Mouse (Mus musculus) intestine, embryonic 14.5 days (tissue): Measurements from ENCODE around the gene Slc6a1. TPM values are rescaled to one million over a fixed set of nuclear protein-coding genes. Genes with fewer than 3 reads are reported as not detected.

Source experiments
- ATAC-seq: fragments of 200-750 bp; cut with Nextera tagmentation; replicated peaks from 2 replicates; pipeline ENCODE4 v1.8.0; 2017; ENCODE audit warnings: low read depth, moderate number of reproducible peaks, moderate TSS enrichment, moderate library complexity; ENCODE audit not compliant: low FRiP score, low TSS enrichment
- DNase-seq: peaks from one replicate; pipeline ENCODE4 v3.0.0-alpha.2; 2018; ENCODE audit warnings: low spot score
- H3K27ac ChIP-seq: fragments of 300-500 bp; sonication (generic); 2 replicates; pipeline ENCODE4 v1.5.1; 2014; ENCODE audit warnings: low read depth, mild to moderate bottlenecking, control low read depth
- H3K27me3 ChIP-seq: fragments of 300-500 bp; sonication (generic); replicated peaks from 2 replicates; pipeline ENCODE4 v1.6.1; 2014; ENCODE audit warnings: low read length, control low read depth; ENCODE audit not compliant: control insufficient read depth, insufficient read depth
- H3K36me3 ChIP-seq: fragments of 300-500 bp; sonication (generic); 2 replicates; pipeline ENCODE4 v1.6.1; 2014; ENCODE audit warnings: low read length, control low read depth; ENCODE audit not compliant: control insufficient read depth, insufficient read depth
- H3K4me1 ChIP-seq: fragments of 300-500 bp; sonication (generic); replicated peaks from 2 replicates; pipeline ENCODE4 v1.6.1; 2014; ENCODE audit warnings: low read length, control low read depth, mixed read lengths; ENCODE audit not compliant: control insufficient read depth, insufficient read depth
- H3K4me2 ChIP-seq: fragments of 300-500 bp; sonication (generic); 2 replicates; pipeline ENCODE4 v1.6.1; 2014; ENCODE audit warnings: low read length
- H3K4me3 ChIP-seq: fragments of 300-500 bp; sonication (generic); 2 replicates; pipeline ENCODE4 v1.5.1; 2014; ENCODE audit warnings: low read depth, low read length, control low read depth, mixed read lengths
- H3K9ac ChIP-seq: fragments of 300-500 bp; sonication (generic); 2 replicates; pipeline ENCODE4 v1.6.1; 2014; ENCODE audit warnings: mild to moderate bottlenecking, low read length
- H3K9me3 ChIP-seq: fragments of 300-500 bp; sonication (generic); 2 replicates; pipeline ENCODE4 v1.6.1; 2016; ENCODE audit warnings: low read length, control low read depth; ENCODE audit not compliant: control insufficient read depth
- WGBS: fragments of 180-500 bp; shearing (Covaris S2); extraction: QIAGEN DNeasy Blood & Tissue Kit; methylation state at CpG from one replicate; pipeline ENCODE4 v1.1.7; 2014; 5-methylcytosine and 5-hydroxymethylcytosine counted together
- polyA plus RNA-seq: library from polyadenylated mRNA; unstranded; fragments of >200 nt; fragmentation: Nextera tagmentation; extraction: Ambion mirVana; gene quantifications from 2 replicates; pipeline ENCODE4 v1.2.1, GENCODE M21; 2014

Slc6a1 gene
- polyA plus RNA-seq, 1 experiment from 2014 or later, result not detected

DNA sequence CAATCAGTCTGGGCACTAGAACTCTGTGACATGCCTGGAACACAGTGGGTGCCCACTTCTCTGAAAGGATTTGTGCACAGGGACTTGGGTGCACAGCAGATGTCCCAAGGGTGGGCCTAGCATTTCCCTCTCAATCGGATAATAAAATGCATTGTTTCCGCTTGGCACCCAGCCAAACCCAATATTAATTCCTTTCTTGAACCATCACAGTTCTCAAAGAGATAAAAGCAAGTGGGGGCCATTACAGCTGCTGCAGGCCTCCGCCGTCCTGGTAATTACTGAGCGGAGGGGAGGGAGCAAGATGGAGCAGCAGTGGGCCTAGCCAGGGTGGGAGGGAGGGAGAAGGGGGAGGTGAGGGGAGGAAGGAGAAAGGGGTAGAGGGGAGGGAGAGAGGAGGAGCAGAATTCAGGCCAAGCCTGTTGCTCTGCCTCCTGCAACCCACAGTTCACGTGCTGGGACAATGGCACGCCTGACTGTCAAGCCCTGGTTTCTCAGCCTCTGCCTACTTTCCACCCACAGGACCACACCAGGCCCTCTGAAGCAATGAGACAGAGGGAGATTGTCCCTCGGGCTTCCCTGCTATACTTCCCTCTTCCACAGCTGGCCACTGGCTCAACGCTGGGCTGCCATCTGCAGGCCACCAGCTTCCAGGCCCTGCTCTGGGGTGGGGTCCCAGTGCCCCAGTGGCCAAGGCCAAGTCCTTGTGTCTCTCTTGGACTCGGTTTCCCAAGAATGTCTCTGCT is 15.0 kb downstream of the Slc6a1 start:
- Histone ChIP-seq H3K36me3 (no peaks in the 10 kb centered on the region), H3K4me1 (0 out of 2 replicates have a peak, but pooled peaks cover 3% of the 10 kb centered on the region), H3K27ac (no peak overlapping the region), H3K4me3 (no peak overlapping the region), H3K9me3 (no peaks in the 10 kb centered on the region), H3K27me3 (no peaks in the 10 kb centered on the region), H3K4me2 (no peak overlapping the region), H3K9ac (no peak overlapping the region)
- ATAC-seq, result peak; percentile 74
- WGBS, result 30% methylated on average over 10 of the region's 10 CpGs
- DNase-seq, result peak; percentile 66

DNA sequence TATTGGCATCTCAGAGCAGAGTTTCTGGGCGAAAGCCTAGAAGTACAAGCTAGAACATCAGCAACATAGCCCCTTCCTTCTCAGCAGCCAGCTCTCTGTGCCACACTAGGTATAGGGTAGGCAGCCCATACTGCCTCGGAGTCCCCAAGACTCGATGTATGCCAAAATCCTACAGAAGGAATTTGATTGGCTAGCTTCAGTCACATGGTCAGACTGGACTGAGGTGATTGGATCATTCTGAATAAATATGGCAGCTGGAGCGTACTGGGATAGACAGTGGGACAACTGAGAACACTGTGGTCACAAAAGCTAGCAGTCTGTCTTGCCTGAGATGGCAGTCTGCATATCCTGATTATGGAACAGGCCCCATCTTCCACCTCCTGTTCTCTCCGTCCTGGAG is 17.3 kb downstream of the Slc6a1 start:
- ATAC-seq, result no peak
- Histone ChIP-seq H3K27me3 (no peaks in the 10 kb centered on the region), H3K9me3 (no peaks in the 10 kb centered on the region), H3K4me2 (no peak overlapping the region), H3K36me3 (no peaks in the 10 kb centered on the region), H3K27ac (no peak overlapping the region), H3K4me1 (0 out of 2 replicates have a peak, but pooled peaks cover 3% of the 10 kb centered on the region), H3K4me3 (no peak overlapping the region), H3K9ac (no peak overlapping the region)
- no peak for DNase-seq
- 81% methylated on average over 5 of the region's 5 CpGs for WGBS

DNA sequence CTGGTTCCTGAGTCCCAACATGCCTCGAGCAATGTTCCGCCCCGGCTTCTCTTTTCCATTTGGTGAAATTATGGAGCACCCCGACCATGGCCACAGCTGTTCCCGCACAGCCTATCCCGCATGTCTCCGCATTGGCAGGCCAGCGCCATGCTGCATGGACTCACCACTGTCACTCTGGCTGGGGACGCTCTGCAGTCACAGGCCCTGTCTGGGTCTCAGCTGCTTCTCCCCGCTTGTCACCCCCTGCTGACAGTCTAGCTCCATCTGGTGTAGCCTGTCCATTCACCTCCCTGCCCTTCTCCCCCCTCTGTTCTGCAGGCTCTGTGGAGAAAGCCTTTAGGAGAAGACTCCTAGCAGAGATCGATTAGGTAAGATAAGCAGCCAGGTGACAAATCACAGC is 18.3 kb downstream of the Slc6a1 start:
- Histone ChIP-seq H3K9ac (no peak overlapping the region), H3K4me3 (no peak overlapping the region), H3K36me3 (no peaks in the 10 kb centered on the region), H3K4me1 (0 out of 2 replicates have a peak, but pooled peaks cover 3% of the 10 kb centered on the region), H3K27ac (no peak overlapping the region), H3K4me2 (no peak overlapping the region), H3K9me3 (no peaks in the 10 kb centered on the region), H3K27me3 (no peaks in the 10 kb centered on the region)
- DNase-seq (no peak), ATAC-seq (no peak)
- WGBS, result 82% methylated on average over 11 of the region's 11 CpGs

DNA sequence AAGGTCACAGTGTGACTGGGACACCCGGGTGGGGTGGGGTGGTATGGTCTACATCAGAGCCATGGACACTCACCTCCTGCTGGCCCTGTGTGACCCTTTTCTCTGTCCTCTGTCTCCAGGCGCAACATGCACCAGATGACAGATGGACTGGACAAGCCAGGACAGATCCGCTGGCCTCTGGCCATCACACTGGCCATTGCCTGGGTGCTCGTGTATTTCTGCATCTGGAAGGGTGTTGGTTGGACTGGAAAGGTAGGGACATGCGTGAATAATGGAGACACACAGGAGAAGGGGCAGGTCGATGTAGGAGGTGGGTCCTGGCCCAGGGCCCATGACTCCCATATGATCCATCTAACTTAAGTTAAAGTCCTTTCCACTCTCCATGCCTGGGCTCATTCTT is 22.2 kb downstream of the Slc6a1 start:
- Histone ChIP-seq H3K4me3 (no peak overlapping the region), H3K36me3 (no peaks in the 10 kb centered on the region), H3K27ac (no peak overlapping the region), H3K9me3 (no peaks in the 10 kb centered on the region), H3K27me3 (peaks cover 10% of the 10 kb centered on the region; the same call in 1 of the 2 replicates), H3K4me1 (no peaks in the 10 kb centered on the region), H3K9ac (no peak overlapping the region), H3K4me2 (no peak overlapping the region)
- no peak for ATAC-seq
- no peak for DNase-seq
- WGBS, result 84% methylated on average over 6 of the region's 6 CpGs

DNA sequence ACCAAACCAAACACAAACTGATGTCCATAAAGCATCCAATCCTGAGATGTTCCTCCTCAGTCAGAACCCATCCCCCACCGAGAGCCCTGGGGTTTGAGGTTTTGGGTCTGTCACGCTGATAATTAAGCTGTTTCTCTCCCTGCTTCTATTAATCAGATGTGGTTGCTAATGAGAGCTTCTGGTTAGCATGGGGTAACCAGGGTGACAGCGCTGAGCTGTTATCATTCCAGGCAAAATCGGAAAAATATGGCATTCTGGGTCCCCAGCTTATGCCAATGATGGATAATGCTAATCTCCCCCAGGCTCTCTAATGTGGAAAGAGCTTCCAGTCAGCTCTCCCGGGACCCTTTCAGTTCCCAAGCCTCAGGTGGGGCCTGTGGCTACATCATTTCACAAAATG is 38.1 kb downstream of the Slc6a1 start:
- Histone ChIP-seq H3K4me2 (no peak overlapping the region), H3K36me3 (no peaks in the 10 kb centered on the region), H3K27me3 (no peaks in the 10 kb centered on the region), H3K9ac (no peak overlapping the region), H3K4me1 (no peaks in the 10 kb centered on the region), H3K4me3 (no peak overlapping the region), H3K9me3 (no peaks in the 10 kb centered on the region), H3K27ac (no peak overlapping the region)
- WGBS, result 78% methylated on average over 5 of the region's 5 CpGs
- ATAC-seq (no peak), DNase-seq (no peak)

DNA sequence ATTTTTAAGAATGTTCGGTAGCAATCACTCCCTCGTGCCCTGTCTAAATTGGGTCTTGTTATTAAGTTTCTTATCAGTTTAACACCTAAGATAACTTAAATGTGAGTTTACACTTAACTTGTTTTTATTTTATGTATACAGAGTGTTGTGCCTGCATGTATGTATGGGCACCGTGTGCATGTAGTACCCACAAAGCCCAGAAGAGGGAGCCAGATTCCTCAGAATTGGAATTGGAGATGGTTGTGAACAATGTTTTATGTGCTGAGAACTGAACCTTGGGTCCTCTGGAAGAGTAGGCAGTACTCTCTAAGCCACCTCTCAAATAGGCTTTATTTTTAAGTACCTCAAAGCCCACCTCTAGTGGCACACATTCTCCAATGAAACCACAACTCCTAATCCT is 38.7 kb downstream of the Slc6a1 start:
- Histone ChIP-seq H3K36me3 (no peaks in the 10 kb centered on the region), H3K9ac (no peak overlapping the region), H3K27me3 (no peaks in the 10 kb centered on the region), H3K4me1 (no peaks in the 10 kb centered on the region), H3K9me3 (no peaks in the 10 kb centered on the region), H3K4me3 (no peak overlapping the region), H3K4me2 (no peak overlapping the region), H3K27ac (no peak overlapping the region)
- over 99% methylated on average over 3 of the region's 3 CpGs for WGBS
- no peak for ATAC-seq
- DNase-seq, result no peak

DNA sequence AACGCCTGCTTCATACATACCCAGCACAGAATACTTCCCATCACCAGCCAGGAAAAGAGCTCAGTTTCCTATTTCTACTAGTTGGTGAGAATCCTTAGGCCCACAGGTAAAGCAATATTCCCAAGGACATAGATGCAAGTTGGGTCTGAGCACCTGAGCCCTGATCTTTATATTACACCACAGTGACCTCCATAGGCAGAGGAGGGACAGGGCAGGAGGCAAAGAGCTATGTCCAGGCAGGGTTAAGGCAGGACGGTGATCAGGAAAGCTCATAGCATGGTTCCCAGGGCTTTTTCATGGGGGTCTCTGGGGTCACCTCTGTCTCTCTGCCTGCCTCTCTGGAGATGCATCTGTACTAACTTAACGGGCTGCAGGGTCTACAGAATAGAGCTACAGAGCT is 40.5 kb downstream of the Slc6a1 start:
- H3K4me3 ChIP-seq, result no peak overlapping the region
- H3K4me1 ChIP-seq, result no peaks in the 10 kb centered on the region
- no peak for DNase-seq
- ATAC-seq, result no peak
- no peak overlapping the region for H3K9ac ChIP-seq
- H3K4me2 ChIP-seq, result no peak overlapping the region
- 76% methylated on average over 3 of the region's 3 CpGs for WGBS
- no peak overlapping the region for H3K27ac ChIP-seq
- H3K36me3 ChIP-seq, result no peaks in the 10 kb centered on the region
- H3K9me3 ChIP-seq, result no peaks in the 10 kb centered on the region
- no peaks in the 10 kb centered on the region for H3K27me3 ChIP-seq

DNA sequence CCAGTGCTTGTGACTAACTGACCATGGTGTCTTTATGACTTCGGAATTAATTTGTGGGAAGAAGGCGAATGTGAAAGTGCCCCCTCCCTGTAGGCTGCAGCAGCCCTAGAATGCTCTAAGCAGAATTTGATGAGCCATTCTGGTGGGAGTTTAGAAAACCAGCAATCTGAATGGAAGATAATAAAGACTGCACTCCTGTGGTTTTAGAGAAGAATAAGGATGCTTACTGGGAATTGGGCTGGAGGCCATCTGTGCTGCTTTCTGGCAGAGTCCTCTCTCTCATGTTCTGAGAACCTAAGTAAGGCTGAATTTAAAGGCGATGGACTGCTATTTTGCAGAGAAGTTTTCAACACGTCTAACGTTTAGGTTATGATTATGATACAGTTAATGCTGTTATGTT is 42.4 kb downstream of the Slc6a1 start:
- 91% methylated on average over 5 of the region's 5 CpGs for WGBS
- Histone ChIP-seq H3K9ac (no peak overlapping the region), H3K4me2 (no peak overlapping the region), H3K4me3 (no peak overlapping the region), H3K9me3 (no peaks in the 10 kb centered on the region), H3K27me3 (no peaks in the 10 kb centered on the region), H3K36me3 (no peaks in the 10 kb centered on the region), H3K4me1 (no peaks in the 10 kb centered on the region), H3K27ac (no peak overlapping the region)
- ATAC-seq (no peak), DNase-seq (no peak)
